Mouse (Mus musculus) ES-Bruce4 (cell line): ENCODE data around the gene Fam184b. TPM values are rescaled to one million over a fixed set of nuclear protein-coding genes. Genes with fewer than 3 reads are reported as not detected.

Experiments used
- H3K27ac ChIP-seq: 2 replicates; pipeline ENCODE4 v1.5.1; 2012; ENCODE audit warnings: low read length, inconsistent platforms; ENCODE audit not compliant: insufficient read depth
- H3K27me3 ChIP-seq: 2 replicates; pipeline ENCODE4 v1.6.1; 2012; ENCODE audit warnings: mild to moderate bottlenecking, low read length, inconsistent platforms; ENCODE audit not compliant: control insufficient read depth, poor library complexity, insufficient read depth, severe bottlenecking
- H3K36me3 ChIP-seq: 2 replicates; pipeline ENCODE4 v1.6.1; 2012; ENCODE audit warnings: inconsistent platforms, mild to moderate bottlenecking, low read length, moderate library complexity; ENCODE audit not compliant: control insufficient read depth, poor library complexity, insufficient read depth, severe bottlenecking
- H3K4me1 ChIP-seq: one replicate; pipeline ENCODE4 v1.8.1; 2011; ENCODE audit warnings: low read length; ENCODE audit not compliant: control insufficient read depth, insufficient read depth
- H3K4me3 ChIP-seq: 2 replicates; pipeline ENCODE4 v1.5.1; 2011; ENCODE audit warnings: low read depth, mild to moderate bottlenecking, low read length
- H3K9ac ChIP-seq: 2 replicates; pipeline ENCODE4 v1.6.1; 2012; ENCODE audit warnings: low read depth, mild to moderate bottlenecking, inconsistent platforms; ENCODE audit not compliant: poor library complexity, severe bottlenecking
- H3K9me3 ChIP-seq: replicated peaks from 2 replicates; pipeline ENCODE4 v1.6.1; 2012; ENCODE audit warnings: mild to moderate bottlenecking, low read length, inconsistent platforms; ENCODE audit not compliant: control insufficient read depth, poor library complexity, insufficient read depth, severe bottlenecking
- CTCF ChIP-seq: IDR thresholded peaks from one replicate; pipeline ENCODE4 v1.8.1; 2011; ENCODE audit warnings: low read depth, low read length
- EP300 ChIP-seq: IDR thresholded peaks from 2 replicates; pipeline ENCODE4 v1.6.1; 2011; ENCODE audit warnings: low read depth, low read length; ENCODE audit not compliant: insufficient read depth
- POLR2A ChIP-seq: IDR thresholded peaks from one replicate; pipeline ENCODE4 v1.8.1; 2011; ENCODE audit warnings: low read length; ENCODE audit not compliant: insufficient read depth
- polyA plus RNA-seq: library from polyadenylated mRNA; stranded (reverse); fragments of >200 nt; gene quantifications from 2 replicates; pipeline ENCODE4 v1.2.4, GENCODE M21; 2011; ENCODE audit warnings: low read depth; ENCODE audit not compliant: missing spikeins, insufficient read depth, insufficient read length

Gene Fam184b
- not detected in 2 replicates for polyA plus RNA-seq

DNA sequence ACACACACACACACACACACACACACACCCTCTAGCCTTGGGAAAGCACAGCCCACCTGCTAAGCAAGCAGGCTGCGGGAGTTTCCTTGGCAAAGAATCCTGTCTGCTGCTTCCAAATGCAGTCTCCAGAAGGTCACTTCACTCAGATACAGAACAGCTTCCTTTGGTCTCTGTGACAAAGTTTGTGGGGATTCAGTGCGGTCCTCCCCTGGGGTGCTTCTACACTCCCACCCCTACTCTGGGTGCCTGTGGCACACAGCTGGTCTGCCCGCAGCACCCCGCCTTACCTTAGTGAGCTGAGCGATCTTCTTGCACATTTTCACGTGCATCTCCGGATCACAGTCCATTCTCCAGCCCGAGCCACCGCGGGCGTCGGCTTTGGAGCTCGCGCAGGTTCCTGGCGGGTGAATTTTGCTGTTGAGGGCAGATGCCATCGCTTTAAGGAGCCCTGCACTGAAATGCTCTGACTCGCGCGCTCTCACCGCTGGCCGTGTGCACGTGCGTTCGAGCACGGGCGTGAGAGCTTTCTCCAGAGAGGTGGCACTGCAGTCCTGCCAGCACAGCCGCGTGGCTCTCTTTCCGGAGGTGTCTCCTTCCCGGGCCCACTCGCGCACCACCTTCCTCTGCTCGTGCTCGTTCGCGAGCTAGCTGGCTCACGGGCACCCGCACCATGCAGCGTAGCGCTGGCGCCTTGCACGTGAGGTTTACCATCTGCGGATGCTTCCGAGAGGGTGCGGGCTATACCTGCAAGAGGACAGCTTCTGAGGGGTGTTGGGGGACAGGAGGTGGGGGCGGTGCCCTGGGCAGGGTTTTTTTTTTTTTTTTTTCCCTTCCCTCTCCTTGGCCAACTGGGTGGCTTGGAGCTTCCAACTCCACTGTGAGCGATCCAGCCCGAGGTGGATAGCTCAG is at the start of gene Fam184b:
TSS of gene Fam184b (minus strand) at position 809 of the 909 bp plus-strand sequence.
- H3K36me3 ChIP-seq: no peaks in the 10 kb centered on the region
- H3K27ac ChIP-seq: no peak within 1 kb of the TSS
- peak within 1 kb of the TSS; percentile 14 for H3K9ac ChIP-seq
- no peak for TF ChIP-seq CTCF
- TF ChIP-seq POLR2A: no peak
- TF ChIP-seq EP300: no peak
- H3K4me1 ChIP-seq: no peaks in the 10 kb centered on the region
- H3K4me3 ChIP-seq: peak within 1 kb of the TSS; percentile 73
- peaks cover 10% of the 10 kb centered on the region for H3K27me3 ChIP-seq
- H3K9me3 ChIP-seq: no peaks in the 10 kb centered on the region

DNA sequence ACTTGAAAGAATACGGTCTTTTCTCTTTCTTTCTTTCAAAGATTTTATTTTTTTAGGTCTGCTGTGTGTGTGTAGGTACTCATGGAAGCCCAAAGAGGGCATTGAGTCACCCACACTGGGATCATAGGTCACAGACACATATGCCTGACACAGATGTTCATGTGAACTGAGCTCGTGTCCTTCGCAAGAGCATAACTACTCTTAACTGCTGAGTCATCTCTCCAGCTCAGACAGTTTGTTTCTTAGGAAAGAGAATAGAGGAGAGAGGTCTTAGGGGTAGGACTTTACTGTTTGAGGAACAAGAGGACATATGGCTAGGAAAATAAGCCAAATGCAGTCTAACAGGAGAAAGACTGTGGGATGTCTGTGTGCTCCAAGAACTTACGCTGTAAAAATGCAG is 49.7 kb upstream of the Fam184b start:
- peaks cover 13% of the 10 kb centered on the region for H3K36me3 ChIP-seq
- H3K4me1 ChIP-seq: no peaks in the 10 kb centered on the region
- H3K27ac ChIP-seq: no peak overlapping the region
- H3K27me3 ChIP-seq: no peaks in the 10 kb centered on the region
- TF ChIP-seq EP300 (no peak), POLR2A (no peak), CTCF (no peak)
- no peak overlapping the region; the same call in 1 of the 2 replicates for H3K9ac ChIP-seq
- no peak overlapping the region for H3K4me3 ChIP-seq
- no peaks in the 10 kb centered on the region for H3K9me3 ChIP-seq

DNA sequence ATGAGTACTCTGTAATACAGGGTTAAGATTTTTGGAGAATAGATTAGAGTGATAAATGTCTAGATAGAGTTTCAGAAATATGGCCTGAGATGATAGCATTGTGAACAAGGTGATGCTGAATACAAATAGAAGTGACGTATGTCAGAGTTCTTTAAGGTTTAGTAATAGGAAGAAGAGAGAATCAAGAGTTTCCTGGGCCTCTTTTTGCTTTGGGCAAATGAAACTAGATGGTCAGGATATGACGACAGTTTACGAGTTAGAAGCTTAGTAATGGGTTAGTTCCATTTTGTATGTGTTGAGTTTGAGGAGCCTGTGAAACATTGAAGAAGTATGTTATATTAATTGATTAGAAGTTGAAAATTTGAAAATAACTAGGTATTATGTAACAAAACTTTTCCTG is 46.8 kb upstream of the Fam184b start:
- Histone ChIP-seq H3K27me3 (no peaks in the 10 kb centered on the region), H3K27ac (no peak overlapping the region), H3K9me3 (no peaks in the 10 kb centered on the region), H3K4me3 (no peak overlapping the region), H3K4me1 (no peaks in the 10 kb centered on the region), H3K9ac (no peak overlapping the region), H3K36me3 (peaks cover 10% of the 10 kb centered on the region)
- TF ChIP-seq CTCF (no peak), EP300 (no peak), POLR2A (no peak)

DNA sequence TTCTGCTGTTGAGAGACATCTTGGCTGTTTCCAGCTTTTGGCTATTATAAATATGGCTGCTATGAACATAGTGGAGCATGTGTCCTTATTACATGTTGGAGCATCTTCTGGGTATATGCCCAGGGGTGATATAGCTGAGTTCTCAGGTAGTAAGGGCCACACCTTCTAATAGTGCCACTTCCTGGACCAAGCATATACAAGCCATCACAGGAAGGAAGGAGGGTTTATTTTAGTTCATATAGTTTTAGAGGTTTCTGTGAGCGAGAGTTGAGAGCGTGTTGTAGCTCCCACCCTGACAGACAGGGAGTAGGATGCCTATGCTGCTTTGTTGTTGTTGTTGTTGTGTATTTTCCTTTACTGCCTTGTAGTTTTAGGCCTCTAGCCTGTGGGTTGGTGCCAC is 45.8 kb upstream of the Fam184b start:
- no peak overlapping the region for H3K27ac ChIP-seq
- no peaks in the 10 kb centered on the region for H3K9me3 ChIP-seq
- H3K4me1 ChIP-seq: no peaks in the 10 kb centered on the region
- peaks cover 11% of the 10 kb centered on the region for H3K36me3 ChIP-seq
- H3K4me3 ChIP-seq: no peak overlapping the region
- no peaks in the 10 kb centered on the region for H3K27me3 ChIP-seq
- no peak overlapping the region for H3K9ac ChIP-seq
- TF ChIP-seq CTCF: no peak
- TF ChIP-seq EP300: no peak
- TF ChIP-seq POLR2A: no peak

DNA sequence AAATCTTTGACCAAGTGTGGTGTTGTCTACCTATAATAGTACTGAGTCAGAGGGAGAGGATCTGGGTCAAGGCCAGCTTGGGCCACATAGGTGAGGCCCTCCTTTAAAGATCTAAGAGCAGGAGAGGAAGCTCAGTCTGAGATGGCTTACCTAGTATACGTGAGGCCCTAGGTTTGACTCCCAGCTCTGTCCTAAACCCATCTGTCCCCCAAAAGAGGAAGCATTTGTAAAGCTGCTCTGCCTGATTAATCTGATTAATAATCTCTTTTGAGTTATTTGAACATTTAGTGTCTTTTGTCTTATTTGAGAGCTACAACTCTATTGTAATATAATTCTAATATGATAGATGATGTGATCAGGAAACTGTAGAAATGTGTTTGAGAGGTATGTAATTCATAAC is 44.0 kb upstream of the Fam184b start:
- H3K27ac ChIP-seq: no peak overlapping the region
- no peak overlapping the region for H3K4me3 ChIP-seq
- no peaks in the 10 kb centered on the region for H3K9me3 ChIP-seq
- H3K9ac ChIP-seq: no peak overlapping the region
- H3K4me1 ChIP-seq: no peaks in the 10 kb centered on the region
- H3K36me3 ChIP-seq: peaks cover 8% of the 10 kb centered on the region
- no peaks in the 10 kb centered on the region for H3K27me3 ChIP-seq
- no peak for TF ChIP-seq POLR2A
- TF ChIP-seq CTCF: no peak
- TF ChIP-seq EP300: no peak

DNA sequence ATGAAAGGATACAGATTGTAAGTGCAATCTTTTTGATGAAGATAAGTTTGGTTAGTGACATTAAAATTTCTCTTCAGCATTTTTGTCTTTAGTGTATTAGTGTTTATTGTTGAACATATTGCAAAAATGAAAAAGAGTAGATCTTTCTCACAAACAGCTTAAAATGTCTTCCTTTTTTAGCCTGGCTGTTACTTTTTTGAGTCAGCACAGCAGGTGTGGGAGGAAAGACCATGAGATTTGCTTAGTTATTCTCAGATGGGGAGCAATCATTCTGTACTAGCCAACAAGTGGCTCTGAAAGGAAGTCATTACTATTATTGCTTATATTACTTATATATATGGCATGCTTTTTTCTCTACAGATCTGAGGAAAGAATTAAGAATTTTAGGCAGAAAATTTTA is 40.5 kb upstream of the Fam184b start:
- Histone ChIP-seq H3K36me3 (peaks cover 13% of the 10 kb centered on the region), H3K9ac (no peak overlapping the region), H3K27ac (no peak overlapping the region), H3K27me3 (no peaks in the 10 kb centered on the region), H3K9me3 (no peaks in the 10 kb centered on the region), H3K4me3 (no peak overlapping the region), H3K4me1 (no peaks in the 10 kb centered on the region)
- TF ChIP-seq EP300 (no peak), CTCF (no peak), POLR2A (no peak)
